Mouse (Mus musculus) liver, postnatal 0 days (tissue): ENCODE results near the gene Trim41.
A peak's percentile ranks its signal among the peaks of the same experiment; 100 is the strongest.

ENCODE experiments used
- CTCF ChIP-seq: sonication (generic); IDR thresholded peaks from 2 replicates; pipeline ENCODE4 v1.5.1; 2016; ENCODE audit warnings: antibody characterized with exemption, low read depth
- EP300 ChIP-seq: IDR thresholded peaks from 2 replicates; pipeline ENCODE4 v1.6.1; 2016; ENCODE audit warnings: antibody characterized with exemption, low read depth, mild to moderate bottlenecking

DNA sequence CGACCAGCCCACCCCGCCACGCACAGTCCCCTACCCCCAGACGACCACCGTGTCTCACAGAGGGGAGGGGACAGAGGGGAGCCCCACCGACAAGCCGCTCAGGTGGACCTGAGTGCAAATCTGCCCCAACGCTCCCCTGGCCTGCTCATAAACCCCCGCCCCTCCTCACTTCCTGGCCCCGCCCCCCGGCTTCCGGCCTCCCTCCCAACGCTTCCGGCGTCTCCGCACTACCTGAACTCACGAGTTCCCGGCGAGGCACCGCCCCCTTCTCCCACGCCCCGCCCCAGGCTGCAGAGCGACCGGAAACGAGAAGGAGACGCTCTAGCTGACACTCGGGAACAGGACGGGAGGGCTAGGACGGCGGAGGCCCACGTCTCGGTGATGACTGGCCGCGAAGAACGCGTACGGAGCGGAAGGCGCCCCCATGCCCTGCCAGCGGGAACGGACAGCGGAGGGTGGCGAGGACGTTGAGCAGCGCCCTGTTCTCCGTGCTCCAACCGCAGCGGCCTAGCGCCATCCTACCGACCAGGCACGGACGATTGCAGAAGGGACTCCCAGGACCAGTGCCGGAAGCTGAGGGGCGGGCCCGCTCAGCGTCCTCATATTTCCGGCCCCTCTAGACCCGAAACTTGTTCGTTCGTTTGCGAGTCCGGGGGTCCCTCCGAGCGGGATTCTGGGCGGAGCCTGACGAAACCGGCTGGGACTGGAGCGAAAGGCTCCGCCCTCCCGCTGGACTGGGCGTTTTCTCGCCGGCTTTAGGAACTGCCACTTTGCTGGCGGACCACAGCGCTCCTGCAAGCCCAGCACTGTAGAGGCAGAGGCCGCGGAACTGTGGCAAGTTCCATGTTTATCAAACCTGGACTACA lies at the start of gene Trim41:
- TF ChIP-seq CTCF: peak; percentile 35
- peak; percentile 68 for TF ChIP-seq EP300
